Mouse (Mus musculus) hindbrain, embryonic 16.5 days (tissue): Measurements from ENCODE around the gene Mpv17l2. TPM values are rescaled to one million over a fixed set of nuclear protein-coding genes. Genes with fewer than 3 reads are reported as not detected.

ENCODE experiments used
- ATAC-seq: fragments of 200-750 bp; cut with Nextera tagmentation; 2 replicates; pipeline ENCODE4 v1.8.0; 2017; ENCODE audit warnings: moderate TSS enrichment, moderate library complexity
- H3K27ac ChIP-seq: fragments of 300-500 bp; sonication (generic); 2 replicates; pipeline ENCODE4 v1.5.1; 2014; ENCODE audit warnings: low read depth, mild to moderate bottlenecking, control low read depth, low read length, moderate library complexity
- H3K27me3 ChIP-seq: fragments of 300-500 bp; sonication (generic); replicated peaks from 2 replicates; pipeline ENCODE4 v1.6.1; 2014; ENCODE audit warnings: low read length; ENCODE audit not compliant: control insufficient read depth, insufficient read depth
- H3K36me3 ChIP-seq: fragments of 300-500 bp; sonication (generic); 2 replicates; pipeline ENCODE4 v1.6.1; 2014; ENCODE audit warnings: mild to moderate bottlenecking, low read length, moderate library complexity, mixed read lengths; ENCODE audit not compliant: control insufficient read depth, insufficient read depth
- H3K4me1 ChIP-seq: fragments of 300-500 bp; sonication (generic); 2 replicates; pipeline ENCODE4 v1.6.1; 2014; ENCODE audit warnings: low read depth, low read length; ENCODE audit not compliant: control insufficient read depth, insufficient read depth
- H3K4me2 ChIP-seq: fragments of 300-500 bp; sonication (generic); 2 replicates; pipeline ENCODE4 v1.6.1; 2014; ENCODE audit warnings: mild to moderate bottlenecking, low read length, control low read depth, moderate library complexity
- H3K4me3 ChIP-seq: fragments of 300-500 bp; sonication (generic); 2 replicates; pipeline ENCODE4 v1.5.1; 2014; ENCODE audit warnings: mild to moderate bottlenecking, low read length, control low read depth, moderate library complexity
- H3K9ac ChIP-seq: fragments of 300-500 bp; sonication (generic); 2 replicates; pipeline ENCODE4 v1.6.1; 2014; ENCODE audit warnings: low read depth, mild to moderate bottlenecking, control low read depth, low read length, moderate library complexity
- H3K9me3 ChIP-seq: fragments of 300-500 bp; sonication (generic); 2 replicates; pipeline ENCODE4 v1.6.1; 2014; ENCODE audit warnings: mild to moderate bottlenecking, low read length, moderate library complexity; ENCODE audit not compliant: control insufficient read depth
- WGBS: fragments of 180-500 bp; shearing (Covaris S2); extraction: QIAGEN DNeasy Blood & Tissue Kit; methylation state at CpG from one replicate; pipeline ENCODE4 v1.1.7; 2014; 5-methylcytosine and 5-hydroxymethylcytosine counted together
- polyA plus RNA-seq: library from polyadenylated mRNA; unstranded; fragments of >200 nt; fragmentation: Nextera tagmentation; extraction: Ambion mirVana; gene quantifications from 2 replicates; pipeline ENCODE4 v1.2.1, GENCODE M21; 2015

Mpv17l2 gene
- polyA plus RNA-seq, 1 experiment from 2014 or later: 49.9 TPM

GRCm38 (mm10) chr8:70723486-70724210 is 37.1 kb downstream of the Mpv17l2 start, which contains the start of gene Pde4c:
Gene Pde4c, plus strand, starts transcription at chr8:70723720.
- WGBS: 62% methylated on average over 7 of the region's 7 CpGs
- ATAC-seq: no peak
- H3K27me3 ChIP-seq: peaks cover 3% of the 10 kb centered on the region
- H3K4me2 ChIP-seq: no peak within 1 kb of the TSS
- no peaks in the 10 kb centered on the region for H3K4me1 ChIP-seq
- no peak within 1 kb of the TSS for H3K4me3 ChIP-seq
- no peak within 1 kb of the TSS for H3K27ac ChIP-seq
- H3K36me3 ChIP-seq: no peaks in the 10 kb centered on the region
- no peaks in the 10 kb centered on the region for H3K9me3 ChIP-seq
- no peak within 1 kb of the TSS for H3K9ac ChIP-seq

- H3K4me3 ChIP-seq: no peak overlapping the region
Observed at GRCm38 (mm10) chr8:70721601-70722000, 39.1 kb downstream of the Mpv17l2 start.

GRCm38 (mm10) chr8:70720739-70721138 is 40.0 kb downstream of the Mpv17l2 start:
- Histone ChIP-seq H3K27me3 (no peaks in the 10 kb centered on the region; the same call in none of the 2 replicates), H3K4me1 (no peaks in the 10 kb centered on the region; the same call in 1 of the 2 replicates), H3K9me3 (no peaks in the 10 kb centered on the region), H3K27ac (no peak overlapping the region), H3K9ac (no peak overlapping the region), H3K36me3 (no peaks in the 10 kb centered on the region), H3K4me3 (no peak overlapping the region), H3K4me2 (no peak overlapping the region)
- peak; percentile 79 for ATAC-seq
- WGBS: 3% methylated on average over 3 of the region's 3 CpGs

More at GRCm38 (mm10) chr8:70721601-70722000, 39.1 kb downstream of the Mpv17l2 start:
- 83% methylated on average over 8 of the region's 8 CpGs for WGBS
- no peaks in the 10 kb centered on the region; the same call in none of the 2 replicates for H3K27me3 ChIP-seq
- ATAC-seq: no peak
- H3K9me3 ChIP-seq: no peaks in the 10 kb centered on the region
- no peak overlapping the region for H3K9ac ChIP-seq
- H3K36me3 ChIP-seq: no peaks in the 10 kb centered on the region
- no peak overlapping the region for H3K27ac ChIP-seq
- H3K4me1 ChIP-seq: no peaks in the 10 kb centered on the region; the same call in 1 of the 2 replicates
- no peak overlapping the region for H3K4me2 ChIP-seq

GRCm38 (mm10) chr8:70719796-70720270 is 40.9 kb downstream of the Mpv17l2 start:
- H3K36me3 ChIP-seq: no peaks in the 10 kb centered on the region
- 70% methylated on average over 9 of the region's 9 CpGs for WGBS
- no peak overlapping the region for H3K4me2 ChIP-seq
- ATAC-seq: no peak; the same call in 1 of the 2 replicates
- no peaks in the 10 kb centered on the region; the same call in 1 of the 2 replicates for H3K4me1 ChIP-seq
- H3K4me3 ChIP-seq: no peak overlapping the region
- no peaks in the 10 kb centered on the region; the same call in none of the 2 replicates for H3K27me3 ChIP-seq
- no peak overlapping the region for H3K9ac ChIP-seq
- H3K27ac ChIP-seq: no peak overlapping the region
- H3K9me3 ChIP-seq: no peaks in the 10 kb centered on the region

GRCm38 (mm10) chr8:70718297-70718696 is 42.4 kb downstream of the Mpv17l2 start, which contains the start of gene Gm3336:
Gene Gm3336, plus strand, starts transcription at chr8:70718543.
- WGBS: 3% methylated on average over 19 of the region's 19 CpGs
- Histone ChIP-seq H3K4me3 (no peak within 1 kb of the TSS), H3K9me3 (no peaks in the 10 kb centered on the region), H3K4me1 (no peaks in the 10 kb centered on the region; the same call in 1 of the 2 replicates), H3K27ac (no peak within 1 kb of the TSS), H3K9ac (no peak within 1 kb of the TSS; the same call in 1 of the 2 replicates), H3K4me2 (peak within 1 kb of the TSS; percentile 17; the same call in 1 of the 2 replicates), H3K36me3 (no peaks in the 10 kb centered on the region), H3K27me3 (no peaks in the 10 kb centered on the region; the same call in none of the 2 replicates)
- ATAC-seq: 0 out of 2 replicates have a peak, but pooled peaks have one; percentile 6

- 82% methylated on average over 40 of the region's 40 CpGs for WGBS
- Histone ChIP-seq H3K27ac (no peak overlapping the region), H3K4me3 (no peak overlapping the region), H3K4me2 (no peak overlapping the region), H3K4me1 (no peaks in the 10 kb centered on the region; the same call in 1 of the 2 replicates), H3K9me3 (no peaks in the 10 kb centered on the region), H3K27me3 (no peaks in the 10 kb centered on the region; the same call in none of the 2 replicates), H3K9ac (no peak overlapping the region), H3K36me3 (no peaks in the 10 kb centered on the region)
- no peak for ATAC-seq
Observed at GRCm38 (mm10) chr8:70716521-70717400, 44.0 kb downstream of the Mpv17l2 start.

- H3K4me1 ChIP-seq: no peaks in the 10 kb centered on the region; the same call in 1 of the 2 replicates
- H3K9me3 ChIP-seq: no peaks in the 10 kb centered on the region
- H3K9ac ChIP-seq: no peak overlapping the region
- WGBS: 75% methylated on average over 2 of the region's 2 CpGs
- H3K4me3 ChIP-seq: no peak overlapping the region
- no peaks in the 10 kb centered on the region for H3K36me3 ChIP-seq
- ATAC-seq: no peak
- H3K27me3 ChIP-seq: no peaks in the 10 kb centered on the region; the same call in none of the 2 replicates
- H3K4me2 ChIP-seq: no peak overlapping the region
- H3K27ac ChIP-seq: no peak overlapping the region
Observed at GRCm38 (mm10) chr8:70715086-70715485, 45.7 kb downstream of the Mpv17l2 start.

GRCm38 (mm10) chr8:70713991-70714390 is 46.8 kb downstream of the Mpv17l2 start:
- H3K9ac ChIP-seq: no peak overlapping the region
- no peaks in the 10 kb centered on the region for H3K36me3 ChIP-seq
- H3K4me1 ChIP-seq: no peaks in the 10 kb centered on the region; the same call in 1 of the 2 replicates
- no peaks in the 10 kb centered on the region; the same call in 1 of the 2 replicates for H3K27me3 ChIP-seq
- 78% methylated on average over 7 of the region's 7 CpGs for WGBS
- no peak for ATAC-seq
- no peak overlapping the region for H3K27ac ChIP-seq
- no peaks in the 10 kb centered on the region for H3K9me3 ChIP-seq
- H3K4me2 ChIP-seq: no peak overlapping the region
- no peak overlapping the region for H3K4me3 ChIP-seq
